Mouse (Mus musculus): ENCODE measurements around the gene Rfc2.

- no peak for TF ChIP-seq GATA1 (IDR thresholded peaks at IDR 0.05; ENCODE audit: borderline replicate concordance, low read length)
- no peak for TF ChIP-seq FLI1 (IDR thresholded peaks at IDR 0.05; ENCODE audit: low read length)
These were observed 40.9 kb downstream of the Rfc2 start for GRCm38 (mm10) chr5:134622069-134622468.

Data from megakaryocyte, embryonic 14.5 days (primary cell).